Mouse (Mus musculus) adrenal gland (tissue): ENCODE measurements at regions not wholly inside any gene's neighbourhood (a gene's known extent, or its start where the extent isn't known, plus 50 kb on each side); places are given as distances from the start of the nearest gene placed in this dataset.
"Not testable (repeated sequence)": the region's sequence is repeated elsewhere in the genome, so short reads cannot be mapped to it uniquely, and the experiment has no call there.

ENCODE experiments used
- intact Hi-C: fragments of 180-260 bp; cut with DNase I; formaldehyde crosslinking; loops from one replicate; pipeline ENCODE4 v1.15.1; 2025

GRCm38 (mm10) chr4:143055371-143055770, 157.4 kb downstream of the Prdm2 start:
- intact Hi-C loops, result no loop called here

GRCm38 (mm10) chr4:143053029-143053428, 159.8 kb downstream of the Prdm2 start:
- intact Hi-C loops, result no loop called here

GRCm38 (mm10) chr4:143051205-143051604, 161.6 kb downstream of the Prdm2 start:
- intact Hi-C loops, result no loop called here

GRCm38 (mm10) chr4:143045245-143045644, 167.6 kb downstream of the Prdm2 start:
- intact Hi-C loops, result no loop called here

GRCm38 (mm10) chr4:143042806-143043205, 170.0 kb downstream of the Prdm2 start:
- intact Hi-C loops, result no loop called here

- intact Hi-C loops, result no loop called here
Measured at GRCm38 (mm10) chr4:143038626-143039025, 174.2 kb downstream of the Prdm2 start.

GRCm38 (mm10) chr4:143036704-143037103, 176.1 kb downstream of the Prdm2 start:
- intact Hi-C loops, result no loop called here

GRCm38 (mm10) chr4:143035089-143035488, 177.7 kb downstream of the Prdm2 start:
- intact Hi-C loops, result not testable (repeated sequence)

GRCm38 (mm10) chr4:143034324-143034723, 178.5 kb downstream of the Prdm2 start:
- intact Hi-C loops, result not testable (repeated sequence)

- intact Hi-C loops, result loop anchor here (5.0 to 10.0 kb wide), 2 partner anchors 87 to 415 kb away; no protein-coding TSS in a partner anchor
Measured at GRCm38 (mm10) chr4:143029813-143030212, 183.0 kb downstream of the Prdm2 start.

GRCm38 (mm10) chr4:143027292-143027691, 185.5 kb downstream of the Prdm2 start:
- intact Hi-C loops, result loop anchor here (1.0 to 10.0 kb wide), 3 partner anchors 90 to 412 kb away; no protein-coding TSS in a partner anchor

GRCm38 (mm10) chr4:143021242-143021881, 191.4 kb downstream of the Prdm2 start:
- intact Hi-C loops, result loop anchor here (10.0 kb wide), 1 partner anchor 407 kb away; no protein-coding TSS in a partner anchor

GRCm38 (mm10) chr4:143020658-143021057, 192.1 kb downstream of the Prdm2 start:
- intact Hi-C loops, result loop anchor here (10.0 kb wide), 1 partner anchor 406 kb away; no protein-coding TSS in a partner anchor

- intact Hi-C loops, result loop anchor here (10.0 kb wide), 1 partner anchor 858 kb away; no protein-coding TSS in a partner anchor
Measured at GRCm38 (mm10) chr4:143012900-143013299, 199.9 kb downstream of the Prdm2 start.

- intact Hi-C loops, result no loop called here
Measured at GRCm38 (mm10) chr4:143001961-143002360, 210.8 kb downstream of the Prdm2 start.

- intact Hi-C loops, result no loop called here
Measured at GRCm38 (mm10) chr4:143001486-143001885, 211.3 kb downstream of the Prdm2 start.

- intact Hi-C loops, result loop anchor here (10.0 kb wide), 1 partner anchor 862 kb away; no protein-coding TSS in a partner anchor
Measured at GRCm38 (mm10) chr4:142996406-142996805, 216.4 kb downstream of the Prdm2 start.

- intact Hi-C loops, result loop anchor here (10.0 kb wide), 1 partner anchor 857 kb away; no protein-coding TSS in a partner anchor
Measured at GRCm38 (mm10) chr4:142991401-142991800, 221.4 kb downstream of the Prdm2 start.

- intact Hi-C loops, result no loop called here
Measured at GRCm38 (mm10) chr4:142989175-142989574, 223.6 kb downstream of the Prdm2 start.

GRCm38 (mm10) chr4:142983295-142983624, 229.5 kb downstream of the Prdm2 start:
- intact Hi-C loops, result no loop called here

- intact Hi-C loops, result no loop called here
Measured at GRCm38 (mm10) chr4:142982585-142983294, 230.1 kb downstream of the Prdm2 start.

GRCm38 (mm10) chr4:142975620-142976019, 237.2 kb downstream of the Prdm2 start:
- intact Hi-C loops, result no loop called here
